Mouse (Mus musculus) small intestine, adult 2 months (tissue): Measurements from ENCODE around the gene Psmd1.

ENCODE experiments used
- CTCF ChIP-seq: fragments of 200-500 bp; IDR thresholded peaks from 2 replicates; pipeline ENCODE4 v1.5.1; 2012; ENCODE audit warnings: low read depth, mild to moderate bottlenecking, control low read depth, inconsistent platforms, low read length, moderate library complexity, mixed read lengths; ENCODE audit not compliant: insufficient replicate concordance, insufficient read length; ENCODE audit errors: extremely low read depth
- POLR2A ChIP-seq: fragments of 200-500 bp; IDR thresholded peaks from 2 replicates; pipeline ENCODE4 v1.6.1; 2012; ENCODE audit warnings: low read depth, mild to moderate bottlenecking, control low read depth, inconsistent platforms, low read length, moderate library complexity

DNA sequence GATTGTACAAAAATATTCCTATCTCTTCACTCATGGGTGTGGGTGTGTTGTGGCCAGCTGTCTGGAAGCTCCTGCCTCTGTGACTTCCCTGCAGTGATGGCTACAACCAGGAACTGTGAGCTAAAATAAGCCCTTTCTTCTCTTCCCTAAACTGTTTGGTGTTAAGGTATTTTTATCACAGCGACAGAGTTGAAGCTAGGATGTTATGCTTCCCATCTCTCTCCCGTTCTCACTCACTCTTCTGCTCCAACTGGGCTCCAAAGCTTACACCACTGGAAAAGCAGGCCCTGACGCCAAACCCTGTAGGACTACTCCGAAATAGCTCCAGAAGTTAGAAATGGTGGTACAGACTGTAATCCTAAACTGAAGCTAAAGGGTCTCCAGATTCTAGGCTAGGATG lies 19.1 kb upstream of the Psmd1 start:
- no peak for TF ChIP-seq POLR2A
- no peak for TF ChIP-seq CTCF
